ENCODE assay signal across 10 mouse cellular contexts in genomic region chr14:118151651-118152293, GRCm38 (mm10). TPM values are rescaled to one million over a fixed set of nuclear protein-coding genes. Genes with fewer than 3 reads are reported as not detected.
DNase-seq lines count a peak whose midpoint lies in the region; ATAC-seq and TF ChIP-seq lines count a peak whose summit lies in the region.
"Had no signal": no experiment of that assay in that cellular context is flagged by ENCODE, and none has a peak within 500 bp of the region (broad histone marks: within the 10 kb centered on the region; RNA-seq: fewer than 3 reads in every experiment).

No protein-coding gene starts in this region.

- no peak overlapping the region for H3K27ac ChIP-seq in embryonic facial prominence, embryonic 14.5 days (replicated peaks; ENCODE audit: low read depth, low read length)
- H3K27ac ChIP-seq in embryonic facial prominence, embryonic 10.5 days (replicated peaks), result no peak overlapping the region
- H3K27ac ChIP-seq in liver, embryonic 14.5 days, result no peak overlapping the region
- H3K27ac ChIP-seq in liver, embryonic 12.5 days, result no peak overlapping the region
- H3K27ac ChIP-seq: stomach, embryonic 15.5 days had no signal

- intact Hi-C loops in heart, postnatal 14 days (cut with DNase I), result loop anchor here (1.0 kb wide), 1 partner anchor 146 kb away; no protein-coding TSS in a partner anchor

- no peak for ATAC-seq in embryonic facial prominence, embryonic 14.5 days (ENCODE audit: low read depth)
- ATAC-seq in liver, embryonic 14.5 days (ENCODE audit: insufficient read depth), result no peak
- no peak for ATAC-seq in liver, embryonic 12.5 days

- H3K4me3 ChIP-seq in embryonic facial prominence, embryonic 14.5 days (ENCODE audit: low read depth, low read length), result no peak overlapping the region
- no peak overlapping the region for H3K4me3 ChIP-seq in embryonic facial prominence, embryonic 10.5 days
- H3K4me3 ChIP-seq in liver, embryonic 14.5 days (ENCODE audit: insufficient read depth in 1 of 2, low read depth in 2 of 2, low read length in 2 of 2), result no peak overlapping the region
- H3K4me3 ChIP-seq in liver, embryonic 12.5 days, result no peak overlapping the region
- H3K4me3 ChIP-seq: megakaryocyte, embryonic 14.5 days; stomach, embryonic 15.5 days had no signal

- TF ChIP-seq CTCF in liver, embryonic 14.5 days (IDR thresholded peaks at IDR 0.05; ENCODE audit: low read depth), result peak; percentile 42

- H3K9ac ChIP-seq in embryonic facial prominence, embryonic 14.5 days (ENCODE audit: low read depth, low read length), result no peak overlapping the region
- H3K9ac ChIP-seq in liver, embryonic 14.5 days (replicated peaks), result no peak overlapping the region
- H3K9ac ChIP-seq in liver, embryonic 12.5 days, result no peak overlapping the region
- H3K9ac ChIP-seq: stomach, embryonic 15.5 days had no signal

- no peaks in the 10 kb centered on the region for H3K9me3 ChIP-seq in embryonic facial prominence, embryonic 14.5 days (ENCODE audit: control insufficient read depth, low read length)
- no peaks in the 10 kb centered on the region for H3K9me3 ChIP-seq in embryonic facial prominence, embryonic 10.5 days
- no peaks in the 10 kb centered on the region for H3K9me3 ChIP-seq in liver, embryonic 14.5 days (ENCODE audit: control insufficient read depth, low read length)
- H3K9me3 ChIP-seq in liver, embryonic 12.5 days (replicated peaks), result no peaks in the 10 kb centered on the region
- H3K9me3 ChIP-seq: megakaryocyte, embryonic 14.5 days; stomach, embryonic 15.5 days had no signal

- 68% methylated on average over 5 of the region's 5 CpGs for WGBS in embryonic facial prominence, embryonic 14.5 days
- 82% methylated on average over 5 of the region's 5 CpGs for WGBS in embryonic facial prominence, embryonic 10.5 days
- 67% methylated on average over 5 of the region's 5 CpGs for WGBS in liver, embryonic 14.5 days (ENCODE audit: insufficient replicate concordance)
- 76% methylated on average over 5 of the region's 5 CpGs for WGBS in liver, embryonic 12.5 days (ENCODE audit: insufficient replicate concordance)

- no peaks in the 10 kb centered on the region for H3K27me3 ChIP-seq in embryonic facial prominence, embryonic 14.5 days (replicated peaks; ENCODE audit: control insufficient read depth, insufficient read depth, low read length)
- no peaks in the 10 kb centered on the region for H3K27me3 ChIP-seq in embryonic facial prominence, embryonic 10.5 days (replicated peaks; ENCODE audit: low read depth, poor library complexity, severe bottlenecking)
- no peaks in the 10 kb centered on the region for H3K27me3 ChIP-seq in liver, embryonic 14.5 days (ENCODE audit: control insufficient read depth, insufficient read depth, low read length)
- no peaks in the 10 kb centered on the region for H3K27me3 ChIP-seq in liver, embryonic 12.5 days (replicated peaks)
- H3K27me3 ChIP-seq: megakaryocyte, embryonic 14.5 days; stomach, embryonic 15.5 days had no signal

- H3K4me2 ChIP-seq in embryonic facial prominence, embryonic 14.5 days (ENCODE audit: low read depth, low read length), result no peak overlapping the region
- H3K4me2 ChIP-seq in liver, embryonic 14.5 days (ENCODE audit: low read depth), result no peak overlapping the region
- H3K4me2 ChIP-seq in liver, embryonic 12.5 days, result no peak overlapping the region
- H3K4me2 ChIP-seq: stomach, embryonic 15.5 days had no signal

- H3K36me3 ChIP-seq in embryonic facial prominence, embryonic 14.5 days (ENCODE audit: control insufficient read depth, insufficient read depth, low read length), result peaks cover 43% of the 10 kb centered on the region
- H3K36me3 ChIP-seq in embryonic facial prominence, embryonic 10.5 days (replicated peaks), result peaks cover 62% of the 10 kb centered on the region
- H3K36me3 ChIP-seq in liver, embryonic 14.5 days (replicated peaks; ENCODE audit: control insufficient read depth, insufficient read depth, low read depth), result no peaks in the 10 kb centered on the region; the same call in 1 of the 2 replicates
- peaks cover 42% of the 10 kb centered on the region for H3K36me3 ChIP-seq in liver, embryonic 12.5 days

- TF ChIP-seq EP300 in liver, embryonic 14.5 days (IDR thresholded peaks at IDR 0.05; ENCODE audit: low read depth), result no peak

- no peaks in the 10 kb centered on the region for H3K4me1 ChIP-seq in embryonic facial prominence, embryonic 14.5 days (ENCODE audit: control insufficient read depth, insufficient read depth, low read length)
- H3K4me1 ChIP-seq in embryonic facial prominence, embryonic 10.5 days, result peaks cover 5% of the 10 kb centered on the region
- no peaks in the 10 kb centered on the region for H3K4me1 ChIP-seq in liver, embryonic 14.5 days (replicated peaks; ENCODE audit: control insufficient read depth in 2 of 2, insufficient read depth in 2 of 2, low read length in 1 of 2)
- H3K4me1 ChIP-seq in liver, embryonic 12.5 days, result no peaks in the 10 kb centered on the region
- H3K4me1 ChIP-seq: stomach, embryonic 15.5 days had no signal

- DNase-seq in embryonic facial prominence, embryonic 14.5 days (ENCODE audit: low spot score), result peak; percentile 34
- DNase-seq in embryonic facial prominence, embryonic 10.5 days (ENCODE audit: low spot score), result no peak
- no peak for DNase-seq in liver, embryonic 14.5 days (ENCODE audit: low read depth in 3 of 3, low spot score in 3 of 3)
- DNase-seq in heart, postnatal 14 days, result peak; percentile 21 to 34
- DNase-seq in skeletal muscle tissue, adult 2 months (ENCODE audit: low read depth, low spot score), result peak; percentile 72
- no peak for DNase-seq in ovary, postnatal 10 days (ENCODE audit: low spot score)
- DNase-seq in urinary bladder, postnatal 10 days (ENCODE audit: low spot score), result no peak

RNA-seq across cellular contexts. Expression of gene Gpr180, which starts 14.8 kb away (rescaled TPM):
- polyA plus RNA-seq in embryonic facial prominence, embryonic 14.5 days (2014; fragmentation: Nextera tagmentation; extraction: Ambion mirVana), result 91.1 and 92.9 TPM in 2 replicates
- polyA plus RNA-seq in embryonic facial prominence, embryonic 10.5 days (2016; fragmentation: Nextera tagmentation; extraction: Ambion mirVana), result 40.9 and 44.6 TPM in 2 replicates
- 5.8 and 6.1 TPM in 2 replicates for polyA plus RNA-seq in liver, embryonic 14.5 days (2012; rRNA removed)
- polyA plus RNA-seq in liver, embryonic 14.5 days (2014; fragmentation: Nextera tagmentation; extraction: Ambion mirVana), result 9.6 and 9.9 TPM in 2 replicates
- polyA plus RNA-seq in liver, embryonic 12.5 days (2016; fragmentation: Nextera tagmentation; extraction: Ambion mirVana), result 18.0 and 19.2 TPM in 2 replicates
- 10 to 100 TPM; 20.8 to 22.2 TPM for total RNA-seq in heart, postnatal 14 days (2021)

RNA-seq across cellular contexts. Expression of gene Tgds, which starts 19.2 kb away (rescaled TPM):
- 38.3 and 42.0 TPM in 2 replicates for polyA plus RNA-seq in embryonic facial prominence, embryonic 14.5 days (2014; fragmentation: Nextera tagmentation; extraction: Ambion mirVana)
- 32.3 and 32.8 TPM in 2 replicates for polyA plus RNA-seq in embryonic facial prominence, embryonic 10.5 days (2016; fragmentation: Nextera tagmentation; extraction: Ambion mirVana)
- 7.3 and 9.9 TPM in 2 replicates for polyA plus RNA-seq in liver, embryonic 14.5 days (2012; rRNA removed)
- 14.2 and 15.8 TPM in 2 replicates for polyA plus RNA-seq in liver, embryonic 14.5 days (2014; fragmentation: Nextera tagmentation; extraction: Ambion mirVana)
- 23.0 and 23.2 TPM in 2 replicates for polyA plus RNA-seq in liver, embryonic 12.5 days (2016; fragmentation: Nextera tagmentation; extraction: Ambion mirVana)
- total RNA-seq in heart, postnatal 14 days (2021), result 10 to 100 TPM; 10.7 to 11.3 TPM

Comparison
In these comparisons a context has a peak if more than half of its experiments do, and no peak if none do; other contexts are left out.
1. DNase-seq: peak in embryonic facial prominence, embryonic 14.5 days (single experiment), heart, postnatal 14 days (2 of 2) and skeletal muscle tissue, adult 2 months (single experiment); none in embryonic facial prominence, embryonic 10.5 days (single experiment), liver, embryonic 14.5 days (0 of 3), ovary, postnatal 10 days (single experiment) and urinary bladder, postnatal 10 days (single experiment).